Mouse (Mus musculus): ENCODE data around the gene Gm21958. TPM values are rescaled to one million over a fixed set of nuclear protein-coding genes. Genes with fewer than 3 reads are reported as not detected.

Gm21958 gene
- polyA plus RNA-seq, 1 experiment from 2014 or later, result not detected

- Histone ChIP-seq H3K36me3 (peaks cover 50% of the 10 kb centered on the region), H3K27me3 (ENCODE audit: insufficient read depth, poor library complexity, severe bottlenecking) (no peaks in the 10 kb centered on the region), H3K4me3 (peak within 1 kb of the TSS; percentile 95), H3K4me1 (no peaks in the 10 kb centered on the region), H3K9me3 (no peaks in the 10 kb centered on the region), H3K27ac (peak within 1 kb of the TSS; percentile 98)
- WGBS, result under 1% methylated on average over 65 of the region's 65 CpGs
- DNase-seq (ENCODE audit: low spot score), result peak; percentile 91
These were observed 21.3 kb upstream of the Gm21958 start, which contains the start of the genes Exosc8 and Alg5 for GRCm38 (mm10) chr3:54735247-54736046. TSS of gene Exosc8 (minus strand) at chr3:54735393. TSS of gene Alg5 (plus strand) at chr3:54735539.

DNA sequence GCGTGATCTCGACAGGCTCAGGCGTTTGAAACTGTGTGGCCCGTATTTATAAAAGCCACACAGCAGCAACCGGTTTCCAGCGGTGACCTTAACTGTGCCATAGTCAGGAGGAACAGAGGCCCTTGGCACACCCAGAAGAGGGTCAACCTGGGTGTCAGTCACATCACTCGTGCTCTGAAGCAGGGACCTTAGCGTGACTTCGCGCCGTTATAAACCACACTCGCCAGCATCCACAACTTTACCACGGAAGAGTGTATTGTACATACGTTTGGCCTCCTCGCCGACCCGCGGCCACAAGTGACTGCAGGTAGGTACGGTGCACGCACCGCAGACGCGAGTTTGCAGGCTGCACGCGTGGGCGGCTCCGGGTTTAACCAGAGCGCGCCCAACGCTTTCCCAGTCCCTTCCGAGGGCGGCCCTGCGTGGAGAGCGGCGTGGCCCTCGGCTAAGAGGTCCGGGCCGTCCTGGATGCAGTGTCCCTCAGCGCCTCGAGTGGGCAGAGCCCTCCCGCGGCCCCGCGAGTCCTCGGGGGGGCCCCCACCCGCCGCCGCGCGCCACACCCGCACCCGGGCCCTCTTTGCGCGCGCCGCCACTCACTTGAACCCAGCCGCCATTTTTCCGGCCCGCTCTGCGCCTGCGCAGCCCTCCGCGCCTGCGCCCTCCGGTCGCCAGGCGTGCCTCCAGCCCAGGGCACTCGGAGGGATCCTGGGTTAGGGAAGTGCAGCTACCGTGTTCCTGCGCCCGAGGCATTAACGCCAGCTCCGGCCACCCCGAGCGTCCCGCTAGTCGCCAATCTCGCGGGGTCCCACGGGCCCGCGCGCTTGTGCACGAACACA, 20.5 kb upstream of the Gm21958 start:
- H3K27me3 ChIP-seq (ENCODE audit: insufficient read depth, poor library complexity, severe bottlenecking), result no peaks in the 10 kb centered on the region
- H3K4me3 ChIP-seq, result peak overlapping the region; percentile 95
- peak; percentile 95 for DNase-seq (ENCODE audit: low spot score)
- no peaks in the 10 kb centered on the region for H3K9me3 ChIP-seq
- no peaks in the 10 kb centered on the region for H3K4me1 ChIP-seq
- peaks cover 54% of the 10 kb centered on the region for H3K36me3 ChIP-seq
- WGBS, result under 1% methylated on average over 84 of the region's 84 CpGs
- peak overlapping the region; percentile 98 for H3K27ac ChIP-seq

DNA sequence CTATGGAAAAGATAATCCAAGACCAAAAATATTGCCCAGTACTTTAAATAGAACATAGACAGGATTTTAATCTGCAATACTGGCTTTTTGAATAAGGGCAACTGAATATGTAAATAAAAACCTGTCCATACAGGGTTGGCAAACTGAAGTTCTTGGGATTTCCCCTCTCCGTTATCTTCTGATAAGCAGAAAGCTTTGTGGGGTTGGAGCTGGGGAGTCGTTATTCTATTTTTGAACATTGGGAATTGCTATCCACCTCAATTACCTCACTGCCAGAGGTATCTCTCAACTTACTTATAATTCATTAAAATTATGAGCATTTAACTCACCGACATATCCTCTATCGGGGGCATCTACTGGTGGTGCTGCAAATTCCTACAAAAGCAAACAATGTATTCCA, 18.2 kb upstream of the Gm21958 start:
- Histone ChIP-seq H3K4me1 (no peaks in the 10 kb centered on the region), H3K9me3 (no peaks in the 10 kb centered on the region), H3K36me3 (peaks cover 63% of the 10 kb centered on the region), H3K27ac (no peak overlapping the region), H3K27me3 (ENCODE audit: insufficient read depth, poor library complexity, severe bottlenecking) (no peaks in the 10 kb centered on the region), H3K4me3 (no peak overlapping the region)
- 71% methylated on average over 4 of the region's 4 CpGs for WGBS
- DNase-seq (ENCODE audit: low spot score), result no peak

DNA sequence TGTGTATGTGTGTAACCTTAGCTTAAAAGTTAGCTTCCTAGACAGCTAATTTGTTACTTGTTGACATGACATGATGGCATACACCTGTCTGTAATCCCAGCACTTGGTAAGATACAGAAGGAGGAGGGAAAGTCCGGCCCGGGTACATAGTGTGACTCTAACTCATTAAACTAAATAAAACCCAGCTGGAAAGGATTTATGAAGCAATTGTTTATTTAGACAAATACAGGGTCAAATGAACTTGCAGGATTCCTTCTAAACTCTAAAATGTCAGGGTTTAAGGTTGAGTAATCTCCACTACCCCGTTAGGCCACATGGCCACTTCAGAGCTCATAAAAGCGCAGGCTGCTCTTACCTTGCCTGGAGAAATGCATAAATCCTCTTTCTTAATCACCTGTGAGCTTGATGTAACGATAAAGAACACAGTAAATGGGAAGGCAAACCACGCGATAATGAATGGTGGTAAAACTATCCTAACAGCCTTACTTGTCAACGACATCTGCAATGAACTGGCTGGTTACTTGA, 17.5 kb upstream of the Gm21958 start:
- H3K27ac ChIP-seq, result no peak overlapping the region
- peaks cover 70% of the 10 kb centered on the region for H3K36me3 ChIP-seq
- no peaks in the 10 kb centered on the region for H3K27me3 ChIP-seq (ENCODE audit: insufficient read depth, poor library complexity, severe bottlenecking)
- no peaks in the 10 kb centered on the region for H3K9me3 ChIP-seq
- 88% methylated on average over 8 of the region's 8 CpGs for WGBS
- no peaks in the 10 kb centered on the region for H3K4me1 ChIP-seq
- DNase-seq (ENCODE audit: low spot score), result no peak
- H3K4me3 ChIP-seq, result no peak overlapping the region

GRCm38 (mm10) chr3:54728100-54728499, 13.9 kb upstream of the Gm21958 start:
- no peaks in the 10 kb centered on the region for H3K27me3 ChIP-seq (ENCODE audit: insufficient read depth, poor library complexity, severe bottlenecking)
- peaks cover 84% of the 10 kb centered on the region for H3K36me3 ChIP-seq
- no peak overlapping the region for H3K4me3 ChIP-seq
- no peak for DNase-seq (ENCODE audit: low spot score)
- 87% methylated on average over 6 of the region's 6 CpGs for WGBS
- no peaks in the 10 kb centered on the region for H3K4me1 ChIP-seq
- H3K27ac ChIP-seq, result no peak overlapping the region
- H3K9me3 ChIP-seq, result no peaks in the 10 kb centered on the region

DNA sequence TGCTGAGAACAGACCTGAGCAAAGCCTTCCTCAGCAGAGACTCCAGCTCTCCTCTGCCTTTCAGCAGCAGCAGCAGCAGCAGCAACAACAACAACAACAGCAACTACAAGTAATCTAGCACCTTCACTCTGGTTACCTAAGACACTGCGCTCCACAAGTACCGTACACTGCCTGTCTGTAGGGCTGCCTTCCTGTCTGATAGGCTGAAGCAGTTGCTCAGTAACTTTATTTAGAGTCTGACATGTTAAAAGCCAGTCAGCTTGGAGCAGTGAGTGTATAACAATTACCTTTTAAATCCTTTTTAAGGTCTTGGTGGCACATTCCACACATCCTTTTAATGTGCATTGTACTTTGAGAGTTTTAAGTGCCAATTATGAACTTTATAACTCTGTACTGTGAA, 13.4 kb upstream of the Gm21958 start:
- H3K36me3 ChIP-seq, result peaks cover 84% of the 10 kb centered on the region

DNA sequence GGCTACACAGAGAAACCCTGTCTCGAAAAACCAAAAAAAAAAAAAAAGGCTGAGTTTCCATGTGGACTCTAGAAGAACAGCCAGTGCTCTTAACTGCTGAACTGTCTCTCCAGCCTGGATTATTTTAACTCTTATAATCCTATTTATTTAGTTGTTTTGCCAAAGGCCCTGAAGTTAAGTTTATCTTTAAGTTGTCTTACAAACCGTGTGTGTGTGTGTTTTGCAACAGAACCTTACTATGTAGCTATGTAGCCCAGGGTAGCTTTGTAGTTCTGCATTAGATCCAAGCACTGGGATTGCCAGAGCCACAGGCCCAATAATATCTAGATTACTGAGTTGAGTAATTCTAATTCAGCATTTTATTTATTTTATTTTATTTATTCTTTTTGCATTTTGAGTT, 11.2 kb upstream of the Gm21958 start:
- peaks cover 83% of the 10 kb centered on the region for H3K36me3 ChIP-seq
- 82% methylated on average over 2 of the region's 2 CpGs for WGBS
- H3K4me1 ChIP-seq, result no peaks in the 10 kb centered on the region
- no peak overlapping the region for H3K27ac ChIP-seq
- no peaks in the 10 kb centered on the region for H3K27me3 ChIP-seq (ENCODE audit: insufficient read depth, poor library complexity, severe bottlenecking)
- no peak for DNase-seq (ENCODE audit: low spot score)
- no peak overlapping the region for H3K4me3 ChIP-seq
- H3K9me3 ChIP-seq, result no peaks in the 10 kb centered on the region

More for the DNA sequence above, 13.4 kb upstream of the Gm21958 start:
- Histone ChIP-seq H3K27ac (no peak overlapping the region), H3K27me3 (ENCODE audit: insufficient read depth, poor library complexity, severe bottlenecking) (no peaks in the 10 kb centered on the region), H3K4me1 (no peaks in the 10 kb centered on the region), H3K9me3 (no peaks in the 10 kb centered on the region), H3K4me3 (no peak overlapping the region)
- 95% methylated on average over 2 of the region's 2 CpGs for WGBS
- DNase-seq (ENCODE audit: low spot score), result no peak

GRCm38 (mm10) chr3:54723741-54724500, 9.8 kb upstream of the Gm21958 start:
- no peaks in the 10 kb centered on the region for H3K27me3 ChIP-seq (ENCODE audit: insufficient read depth, poor library complexity, severe bottlenecking)
- H3K4me1 ChIP-seq, result no peaks in the 10 kb centered on the region
- H3K27ac ChIP-seq, result no peak overlapping the region
- no peak for DNase-seq (ENCODE audit: low spot score)
- H3K36me3 ChIP-seq, result peaks cover 77% of the 10 kb centered on the region
- H3K9me3 ChIP-seq, result no peaks in the 10 kb centered on the region
- 87% methylated on average over 10 of the region's 10 CpGs for WGBS
- H3K4me3 ChIP-seq, result no peak overlapping the region

GRCm38 (mm10) chr3:54718947-54719346, 4.8 kb upstream of the Gm21958 start:
- H3K36me3 ChIP-seq, result peaks cover 92% of the 10 kb centered on the region
- WGBS, result 67% methylated on average over 3 of the region's 3 CpGs
- H3K27ac ChIP-seq, result no peak overlapping the region
- no peaks in the 10 kb centered on the region for H3K27me3 ChIP-seq (ENCODE audit: insufficient read depth, poor library complexity, severe bottlenecking)
- no peak for DNase-seq (ENCODE audit: low spot score)
- no peaks in the 10 kb centered on the region for H3K4me1 ChIP-seq
- H3K9me3 ChIP-seq, result no peaks in the 10 kb centered on the region
- no peak overlapping the region for H3K4me3 ChIP-seq

DNA sequence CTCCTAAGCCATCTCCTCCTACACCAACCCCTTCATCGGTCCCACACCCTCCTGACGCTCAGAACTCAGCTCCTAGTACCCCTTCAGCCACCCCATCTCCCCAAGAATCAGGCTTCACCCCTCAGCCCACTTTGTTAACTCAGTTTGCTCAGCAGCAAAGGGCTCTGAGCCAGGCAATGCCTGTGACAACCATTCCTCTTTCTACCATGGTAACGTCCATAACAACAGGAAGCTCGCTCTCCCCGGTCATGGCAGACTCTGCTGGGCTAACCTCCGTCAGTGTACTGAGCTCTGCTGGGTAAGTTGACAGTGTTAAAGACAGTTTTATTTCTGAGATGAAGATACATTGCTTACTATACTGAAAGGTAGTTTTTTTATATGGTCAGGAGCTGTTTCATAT, 3.2 kb upstream of the Gm21958 start:
- Histone ChIP-seq H3K4me1 (no peaks in the 10 kb centered on the region), H3K4me3 (no peak overlapping the region), H3K9me3 (no peaks in the 10 kb centered on the region), H3K27me3 (ENCODE audit: insufficient read depth, poor library complexity, severe bottlenecking) (no peaks in the 10 kb centered on the region), H3K27ac (no peak overlapping the region), H3K36me3 (peaks cover 87% of the 10 kb centered on the region)
- WGBS, result 85% methylated on average over 6 of the region's 6 CpGs
- DNase-seq (ENCODE audit: low spot score), result no peak

GRCm38 (mm10) chr3:54715461-54715860, 1.3 kb upstream of the Gm21958 start:
- DNase-seq (ENCODE audit: low spot score), result no peak
- Histone ChIP-seq H3K27ac (no peak overlapping the region), H3K9me3 (no peaks in the 10 kb centered on the region), H3K36me3 (peaks cover 87% of the 10 kb centered on the region), H3K4me3 (no peak overlapping the region), H3K4me1 (no peaks in the 10 kb centered on the region), H3K27me3 (ENCODE audit: insufficient read depth, poor library complexity, severe bottlenecking) (no peaks in the 10 kb centered on the region)
- WGBS, result 93% methylated on average over 6 of the region's 6 CpGs

DNA sequence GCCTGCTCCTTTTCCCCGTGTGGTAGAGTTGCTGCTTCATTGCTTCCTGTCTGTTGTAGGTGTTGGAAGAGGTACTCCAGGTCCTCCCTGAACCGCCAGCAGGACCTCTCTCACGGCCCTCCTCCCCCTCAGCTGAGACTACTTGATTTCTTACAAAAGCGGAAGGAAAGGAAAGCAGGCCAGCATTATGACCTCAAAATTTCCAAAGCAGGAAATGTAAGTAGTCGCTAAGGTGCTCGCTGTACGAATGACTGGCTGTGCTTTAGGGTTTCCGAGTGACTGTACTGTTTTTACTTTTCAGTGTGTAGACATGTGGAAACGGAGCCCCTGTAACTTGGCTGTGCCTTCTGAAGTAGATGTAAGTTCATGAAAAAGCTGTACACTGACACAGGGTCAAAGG, 5.2 kb downstream of the Gm21958 start:
- H3K27me3 ChIP-seq (ENCODE audit: insufficient read depth, poor library complexity, severe bottlenecking), result no peaks in the 10 kb centered on the region
- no peak overlapping the region for H3K27ac ChIP-seq
- H3K9me3 ChIP-seq, result no peaks in the 10 kb centered on the region
- WGBS, result 78% methylated on average over 9 of the region's 9 CpGs
- no peak overlapping the region for H3K4me3 ChIP-seq
- H3K36me3 ChIP-seq, result peaks cover 91% of the 10 kb centered on the region
- no peaks in the 10 kb centered on the region for H3K4me1 ChIP-seq
- no peak for DNase-seq (ENCODE audit: low spot score)

Data from heart, embryonic 10.5 days (tissue).